Mouse (Mus musculus): Measurements from ENCODE around the gene Astn2. TPM values are rescaled to one million over a fixed set of nuclear protein-coding genes. Genes with fewer than 3 reads are reported as not detected.

Gene Astn2
- total and polyA plus RNA-seq, 3 experiments = not detected

- Histone ChIP-seq H3K4me1 (ENCODE audit: control insufficient read depth in 1 of 2, insufficient read depth in 2 of 2, low read length in 2 of 2) (no peaks in the 10 kb centered on the region), H3K9me3 (replicated peaks; ENCODE audit: insufficient read depth, low read length) (no peaks in the 10 kb centered on the region), H3K79me2 (ENCODE audit: control insufficient read depth, insufficient read depth, low read length, poor library complexity) (no peaks in the 10 kb centered on the region), H3K4me3 (ENCODE audit: control insufficient read depth in 1 of 2, insufficient read depth in 1 of 2, low read depth in 2 of 2, low read length in 2 of 2) (no peak overlapping the region), H3K9ac (ENCODE audit: control insufficient read depth, low read depth, low read length, poor library complexity, severe bottlenecking) (no peak overlapping the region), H3K27me3 (ENCODE audit: control insufficient read depth in 1 of 2, insufficient read depth in 2 of 2, low read length in 2 of 2) (no peaks in the 10 kb centered on the region), H3K36me3 (ENCODE audit: control insufficient read depth in 1 of 2, insufficient read depth in 2 of 2, low read length in 2 of 2) (no peaks in the 10 kb centered on the region), H3K27ac (ENCODE audit: control insufficient read depth, low read depth, low read length) (no peak overlapping the region)
- no peak for DNase-seq (ENCODE audit: low read depth, low spot score)
- TF ChIP-seq ELF1 (IDR thresholded peaks at IDR 0.05; ENCODE audit: low read depth, low read length) = no peak
- TF ChIP-seq CTCF (IDR thresholded peaks at IDR 0.05 in 2 of 3, conservative IDR thresholded peaks at IDR 0.05 in 1 of 3; ENCODE audit: control insufficient read depth in 1 of 3, insufficient read depth in 1 of 3, low read depth in 2 of 3, low read length in 3 of 3, poor library complexity in 1 of 3, severe bottlenecking in 1 of 3) = no peak
- no peak for TF ChIP-seq POLR2A (IDR thresholded peaks at IDR 0.05; ENCODE audit: control insufficient read depth in 1 of 2, insufficient read depth in 1 of 2, low read depth in 1 of 2, low read length in 2 of 2, poor library complexity in 1 of 2)
- TF ChIP-seq MAFK (IDR thresholded peaks at IDR 0.05; ENCODE audit: borderline replicate concordance, low read depth, low read length) = no peak
- no peak for TF ChIP-seq MEF2A (IDR thresholded peaks at IDR 0.05; ENCODE audit: extremely low read depth, insufficient replicate concordance, low read depth, low read length, poor library complexity, severe bottlenecking)
- TF ChIP-seq CHD2 (IDR thresholded peaks at IDR 0.05; ENCODE audit: low read length) = no peak
- TF ChIP-seq JUND (IDR thresholded peaks at IDR 0.05; ENCODE audit: low read depth, low read length) = no peak
- TF ChIP-seq MAZ (IDR thresholded peaks at IDR 0.05; ENCODE audit: low read depth, low read length) = no peak
- TF ChIP-seq MXI1 (IDR thresholded peaks at IDR 0.05; ENCODE audit: low read depth, low read length) = no peak
- no peak for TF ChIP-seq NRF1 (IDR thresholded peaks at IDR 0.05; ENCODE audit: insufficient read depth, low read depth, low read length, poor library complexity, severe bottlenecking)
- TF ChIP-seq USF2 (IDR thresholded peaks at IDR 0.05; ENCODE audit: borderline replicate concordance in 1 of 2, insufficient read depth in 1 of 2, low read depth in 1 of 2, low read length in 2 of 2) = no peak
- TF ChIP-seq E2F4 (IDR thresholded peaks at IDR 0.05; ENCODE audit: borderline replicate concordance, low read depth, low read length) = no peak
- TF ChIP-seq UBTF (IDR thresholded peaks at IDR 0.05; ENCODE audit: borderline replicate concordance, insufficient read depth, low read depth, low read length) = no peak
- TF ChIP-seq EP300 (IDR thresholded peaks at IDR 0.05; ENCODE audit: low read depth in 1 of 2, low read length in 2 of 2) = no peak
- no peak for TF ChIP-seq POLR2AphosphoS2 (IDR thresholded peaks at IDR 0.05; ENCODE audit: low read length)
- no peak for TF ChIP-seq POLR2AphosphoS5 (IDR thresholded peaks at IDR 0.05; ENCODE audit: borderline replicate concordance, low read depth, low read length)
Measured at GRCm38 (mm10) chr4:65951918-65952317, 452.5 kb downstream of the Astn2 start.

GRCm38 (mm10) chr4:65947141-65947649 lies 457.2 kb downstream of the Astn2 start:
- DNase-seq (ENCODE audit: low read depth, low spot score) = no peak
- H3K27ac ChIP-seq (ENCODE audit: control insufficient read depth, low read depth, low read length) = no peak overlapping the region
- no peaks in the 10 kb centered on the region for H3K4me1 ChIP-seq (ENCODE audit: control insufficient read depth in 1 of 2, insufficient read depth in 2 of 2, low read length in 2 of 2)
- H3K27me3 ChIP-seq (ENCODE audit: control insufficient read depth in 1 of 2, insufficient read depth in 2 of 2, low read length in 2 of 2) = no peaks in the 10 kb centered on the region
- no peak overlapping the region for H3K4me3 ChIP-seq (ENCODE audit: control insufficient read depth in 1 of 2, insufficient read depth in 1 of 2, low read depth in 2 of 2, low read length in 2 of 2)
- no peaks in the 10 kb centered on the region for H3K9me3 ChIP-seq (replicated peaks; ENCODE audit: insufficient read depth, low read length)
- H3K9ac ChIP-seq (ENCODE audit: control insufficient read depth, low read depth, low read length, poor library complexity, severe bottlenecking) = no peak overlapping the region
- H3K36me3 ChIP-seq (ENCODE audit: control insufficient read depth in 1 of 2, insufficient read depth in 2 of 2, low read length in 2 of 2) = no peaks in the 10 kb centered on the region
- H3K79me2 ChIP-seq (ENCODE audit: control insufficient read depth, insufficient read depth, low read length, poor library complexity) = no peaks in the 10 kb centered on the region
- TF ChIP-seq GABPA (IDR thresholded peaks at IDR 0.05; ENCODE audit: low read depth, low read length) (no peak), ZKSCAN1 (IDR thresholded peaks at IDR 0.05; ENCODE audit: low read depth, low read length) (no peak), POLR2AphosphoS5 (IDR thresholded peaks at IDR 0.05; ENCODE audit: borderline replicate concordance, low read depth, low read length) (no peak)

All from MEL (cell line).